Mouse (Mus musculus) bone marrow macrophage, adult 2 months (primary cell): ENCODE results near the gene Arl11. TPM values are rescaled to one million over a fixed set of nuclear protein-coding genes. Genes with fewer than 3 reads are reported as not detected.

Experiments
- H3K27ac ChIP-seq: 2 replicates; pipeline ENCODE4 v1.5.1; 2012; ENCODE audit warnings: low read depth, low read length; ENCODE audit not compliant: insufficient read depth
- H3K4me1 ChIP-seq: 2 replicates; pipeline ENCODE4 v1.6.1; 2012; ENCODE audit warnings: low read length; ENCODE audit not compliant: control insufficient read depth, insufficient read depth
- H3K4me3 ChIP-seq: 2 replicates; pipeline ENCODE4 v1.5.1; 2012; ENCODE audit warnings: mild to moderate bottlenecking, low read length, moderate library complexity; ENCODE audit not compliant: insufficient read depth
- CTCF ChIP-seq: IDR thresholded peaks from 2 replicates; pipeline ENCODE4 v1.5.1; 2012; ENCODE audit warnings: low read depth, mild to moderate bottlenecking, low read length, moderate library complexity
- POLR2A ChIP-seq: IDR thresholded peaks from 2 replicates; pipeline ENCODE4 v1.6.1; 2012; ENCODE audit warnings: mild to moderate bottlenecking, low read depth, low read length, borderline replicate concordance
- polyA plus RNA-seq: library from polyadenylated mRNA; stranded (reverse); fragments of >200 nt; gene quantifications from 2 replicates; pipeline ENCODE4 v1.2.4, GENCODE M21; 2012; ENCODE audit not compliant: missing spikeins, insufficient read depth, insufficient read length

Gene Arl11
- polyA plus RNA-seq, 1 experiment, result 103 TPM

GRCm38 (mm10) chr14:61360131-61360980, 50.8 kb downstream of the Arl11 start, which contains the start of gene Ebpl:
Gene Ebpl, minus strand, starts transcription at chr14:61360439.
- Histone ChIP-seq H3K4me3 (peak within 1 kb of the TSS; percentile 67), H3K4me1 (peaks cover 13% of the 10 kb centered on the region), H3K27ac (peak within 1 kb of the TSS; percentile 55)
- TF ChIP-seq POLR2A (peak; percentile 6; the same call in 1 of the 2 replicates), CTCF (no peak)

DNA sequence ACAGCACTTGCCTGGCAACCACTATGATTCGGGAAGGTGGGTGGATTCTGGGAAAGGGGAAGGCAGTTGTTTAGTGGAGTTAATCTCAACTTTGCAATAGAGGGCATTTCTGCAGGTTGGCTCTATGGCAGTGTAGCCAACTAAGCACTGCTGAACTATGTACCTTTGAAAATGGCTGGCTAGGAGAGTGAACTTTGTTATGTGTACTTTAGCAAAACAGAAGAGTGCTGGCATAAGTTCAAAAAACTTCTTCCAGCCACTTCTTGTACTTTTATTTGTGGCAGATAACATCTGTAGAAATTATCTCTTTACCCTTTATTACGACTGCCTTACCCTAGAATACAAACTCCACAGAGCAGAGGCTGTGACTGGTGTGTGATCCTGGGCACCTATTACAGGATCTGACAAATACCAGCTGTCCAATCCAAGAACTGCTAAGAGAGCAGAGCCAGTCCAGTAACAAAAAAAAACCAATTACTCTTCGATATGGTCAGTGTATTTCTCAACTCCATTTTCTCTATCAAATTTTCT, 51.5 kb downstream of the Arl11 start:
- H3K27ac ChIP-seq, result no peak overlapping the region
- H3K4me3 ChIP-seq, result no peak overlapping the region

More for the DNA sequence above, 51.5 kb downstream of the Arl11 start:
- TF ChIP-seq CTCF, result no peak
- H3K4me1 ChIP-seq, result peaks cover 13% of the 10 kb centered on the region

Other genes starting within 250 kb of the Arl11 start
- 3.6 and 4.1 TPM in 2 replicates for gene Sacs, start 171.3 kb upstream of the Arl11 start, polyA plus RNA-seq
- gene Sgcg, start 51.3 kb upstream of the Arl11 start, polyA plus RNA-seq, result not detected in 2 replicates
- gene Ebpl, start 50.7 kb downstream of the Arl11 start, polyA plus RNA-seq, result 8.1 and 8.8 TPM in 2 replicates
- gene Kpna3, start 130.1 kb downstream of the Arl11 start, polyA plus RNA-seq, result 35.1 and 35.8 TPM in 2 replicates
- gene Spryd7, start 247.1 kb downstream of the Arl11 start, polyA plus RNA-seq, result 14.6 and 15.8 TPM in 2 replicates